Mouse (Mus musculus): ENCODE data around the gene Ftcd. TPM values are rescaled to one million over a fixed set of nuclear protein-coding genes. Genes with fewer than 3 reads are reported as not detected.

The Ftcd gene
- polyA plus RNA-seq, 1 experiment from 2014 or later, result not detected

- Histone ChIP-seq H3K9me3 (replicated peaks) (no peaks in the 10 kb centered on the region), H3K4me1 (peaks cover 17% of the 10 kb centered on the region), H3K36me3 (no peaks in the 10 kb centered on the region), H3K27ac (peak overlapping the region; percentile 87), H3K27me3 (ENCODE audit: low read depth, poor library complexity, severe bottlenecking) (peaks cover 14% of the 10 kb centered on the region; the same call in 1 of the 2 replicates), H3K4me3 (peak overlapping the region; percentile 59)
- 16% methylated on average over 7 of the region's 7 CpGs for WGBS
- DNase-seq (ENCODE audit: low spot score), result no peak
These were observed 48.3 kb downstream of the Ftcd start for GRCm38 (mm10) chr10:76623734-76624133.

GRCm38 (mm10) chr10:76624903-76625302 is 49.5 kb downstream of the Ftcd start:
- peaks cover 14% of the 10 kb centered on the region; the same call in 1 of the 2 replicates for H3K27me3 ChIP-seq (ENCODE audit: low read depth, poor library complexity, severe bottlenecking)
- DNase-seq (ENCODE audit: low spot score), result no peak
- no peaks in the 10 kb centered on the region for H3K9me3 ChIP-seq (replicated peaks)
- H3K4me3 ChIP-seq, result no peak overlapping the region
- WGBS, result 91% methylated on average over 7 of the region's 7 CpGs
- peaks cover 17% of the 10 kb centered on the region for H3K4me1 ChIP-seq
- H3K27ac ChIP-seq, result no peak overlapping the region
- H3K36me3 ChIP-seq, result no peaks in the 10 kb centered on the region

GRCm38 (mm10) chr10:76627714-76628113 is 52.3 kb downstream of the Ftcd start:
- Histone ChIP-seq H3K27me3 (ENCODE audit: low read depth, poor library complexity, severe bottlenecking) (0 out of 2 replicates have a peak, but pooled peaks cover 4% of the 10 kb centered on the region), H3K9me3 (replicated peaks) (no peaks in the 10 kb centered on the region), H3K36me3 (no peaks in the 10 kb centered on the region), H3K4me3 (no peak overlapping the region), H3K27ac (no peak overlapping the region), H3K4me1 (peaks cover 19% of the 10 kb centered on the region)
- no peak for DNase-seq (ENCODE audit: low spot score)
- 86% methylated on average over 5 of the region's 5 CpGs for WGBS

GRCm38 (mm10) chr10:76630657-76631056 is 55.2 kb downstream of the Ftcd start:
- no peak overlapping the region for H3K4me3 ChIP-seq

GRCm38 (mm10) chr10:76632630-76633029 is 57.2 kb downstream of the Ftcd start:
- no peak overlapping the region for H3K4me3 ChIP-seq
- DNase-seq (ENCODE audit: low spot score), result no peak
- H3K9me3 ChIP-seq (replicated peaks), result no peaks in the 10 kb centered on the region
- peaks cover 47% of the 10 kb centered on the region for H3K4me1 ChIP-seq
- H3K27me3 ChIP-seq (ENCODE audit: low read depth, poor library complexity, severe bottlenecking), result no peaks in the 10 kb centered on the region
- WGBS, result 70% methylated on average over 8 of the region's 8 CpGs
- H3K36me3 ChIP-seq, result no peaks in the 10 kb centered on the region
- peak overlapping the region; percentile 42; the same call in 1 of the 2 replicates for H3K27ac ChIP-seq

More at GRCm38 (mm10) chr10:76630657-76631056, 55.2 kb downstream of the Ftcd start:
- 94% methylated on average over 1 of the region's 1 CpGs for WGBS
- H3K4me1 ChIP-seq, result peaks cover 33% of the 10 kb centered on the region
- H3K27ac ChIP-seq, result no peak overlapping the region
- H3K9me3 ChIP-seq (replicated peaks), result no peaks in the 10 kb centered on the region
- H3K36me3 ChIP-seq, result no peaks in the 10 kb centered on the region
- DNase-seq (ENCODE audit: low spot score), result no peak
- no peaks in the 10 kb centered on the region for H3K27me3 ChIP-seq (ENCODE audit: low read depth, poor library complexity, severe bottlenecking)

- Histone ChIP-seq H3K27ac (peak overlapping the region; percentile 81), H3K27me3 (ENCODE audit: low read depth, poor library complexity, severe bottlenecking) (no peaks in the 10 kb centered on the region), H3K4me1 (peaks cover 47% of the 10 kb centered on the region), H3K9me3 (replicated peaks) (no peaks in the 10 kb centered on the region), H3K4me3 (no peak overlapping the region), H3K36me3 (no peaks in the 10 kb centered on the region)
- DNase-seq (ENCODE audit: low spot score), result no peak
- 76% methylated on average over 7 of the region's 7 CpGs for WGBS
These were observed 58.7 kb downstream of the Ftcd start for GRCm38 (mm10) chr10:76634094-76634571.

- H3K4me3 ChIP-seq, result no peak overlapping the region
- H3K27me3 ChIP-seq (ENCODE audit: low read depth, poor library complexity, severe bottlenecking), result no peaks in the 10 kb centered on the region
- no peaks in the 10 kb centered on the region for H3K36me3 ChIP-seq
- WGBS, result 82% methylated on average over 5 of the region's 5 CpGs
- no peaks in the 10 kb centered on the region for H3K9me3 ChIP-seq (replicated peaks)
- H3K27ac ChIP-seq, result peak overlapping the region; percentile 81
- DNase-seq (ENCODE audit: low spot score), result no peak
- peaks cover 47% of the 10 kb centered on the region for H3K4me1 ChIP-seq
These were observed 59.1 kb downstream of the Ftcd start for GRCm38 (mm10) chr10:76634584-76634983.

GRCm38 (mm10) chr10:76636026-76636425 is 60.6 kb downstream of the Ftcd start:
- Histone ChIP-seq H3K36me3 (no peaks in the 10 kb centered on the region), H3K4me3 (no peak overlapping the region), H3K9me3 (replicated peaks) (no peaks in the 10 kb centered on the region), H3K4me1 (peaks cover 47% of the 10 kb centered on the region), H3K27me3 (ENCODE audit: low read depth, poor library complexity, severe bottlenecking) (no peaks in the 10 kb centered on the region), H3K27ac (peak overlapping the region; percentile 85)
- 27% methylated on average over 3 of the region's 3 CpGs for WGBS
- peak; percentile 68 for DNase-seq (ENCODE audit: low spot score)

GRCm38 (mm10) chr10:76636601-76637000 is 61.2 kb downstream of the Ftcd start:
- peaks cover 47% of the 10 kb centered on the region for H3K4me1 ChIP-seq
- 92% methylated on average over 4 of the region's 4 CpGs for WGBS

More at GRCm38 (mm10) chr10:76636601-76637000, 61.2 kb downstream of the Ftcd start:
- Histone ChIP-seq H3K27ac (peak overlapping the region; percentile 85), H3K36me3 (no peaks in the 10 kb centered on the region), H3K4me3 (no peak overlapping the region), H3K9me3 (replicated peaks) (no peaks in the 10 kb centered on the region), H3K27me3 (ENCODE audit: low read depth, poor library complexity, severe bottlenecking) (no peaks in the 10 kb centered on the region)
- no peak for DNase-seq (ENCODE audit: low spot score)

Other genes with a start within 250 kb of the Ftcd start
- gene Dip2a, start 230.4 kb upstream of the Ftcd start, polyA plus RNA-seq (2016; fragmentation: Nextera tagmentation; extraction: Ambion mirVana), result 5.1 and 7.6 TPM in 2 replicates
- gene AC141477.1, start 135.2 kb upstream of the Ftcd start, polyA plus RNA-seq (2016; fragmentation: Nextera tagmentation; extraction: Ambion mirVana), result 2.3 TPM in 1 of 2 replicates, not detected in the other
- gene Pcnt, start 132.9 kb upstream of the Ftcd start, polyA plus RNA-seq (2016; fragmentation: Nextera tagmentation; extraction: Ambion mirVana), result 26.8 and 28.9 TPM in 2 replicates
- not detected in 2 replicates for gene 2610028H24Rik, start 126.6 kb upstream of the Ftcd start, polyA plus RNA-seq (2016; fragmentation: Nextera tagmentation; extraction: Ambion mirVana)
- 78.7 and 79.1 TPM in 2 replicates for gene Mcm3ap, start 106.7 kb upstream of the Ftcd start, polyA plus RNA-seq (2016; fragmentation: Nextera tagmentation; extraction: Ambion mirVana)
- 11.5 and 11.6 TPM in 2 replicates for gene Ybey, start 106.5 kb upstream of the Ftcd start, polyA plus RNA-seq (2016; fragmentation: Nextera tagmentation; extraction: Ambion mirVana)
- 51.2 and 52.5 TPM in 2 replicates for gene Lss, start 44.1 kb upstream of the Ftcd start, polyA plus RNA-seq (2016; fragmentation: Nextera tagmentation; extraction: Ambion mirVana)
- not detected in 2 replicates for gene Spatc1l, start 13.4 kb upstream of the Ftcd start, polyA plus RNA-seq (2016; fragmentation: Nextera tagmentation; extraction: Ambion mirVana)
- gene Col6a2, start 48.0 kb downstream of the Ftcd start, polyA plus RNA-seq (2016; fragmentation: Nextera tagmentation; extraction: Ambion mirVana), result 5.5 and 9.5 TPM in 2 replicates
- 4.1 and 7.8 TPM in 2 replicates for gene Col6a1, start 150.5 kb downstream of the Ftcd start, polyA plus RNA-seq (2016; fragmentation: Nextera tagmentation; extraction: Ambion mirVana)

All from limb, embryonic 10.5 days (tissue).